Mouse (Mus musculus) CD4-positive, CD25-positive, alpha-beta regulatory T cell, adult 2 months (primary cell): ENCODE measurements around the gene Inppl1.

Experiments used
- DNase-seq: peaks from one replicate; pipeline ENCODE4 v3.0.0-alpha.2; 2012; ENCODE audit warnings: low read depth, low spot score

Gene Inppl1

GRCm38 (mm10) chr7:101837606-101838471, at the start of gene Inppl1:
Gene Inppl1 (minus strand): TSS chr7:101838229.
- peak; percentile 51 for DNase-seq

DNA sequence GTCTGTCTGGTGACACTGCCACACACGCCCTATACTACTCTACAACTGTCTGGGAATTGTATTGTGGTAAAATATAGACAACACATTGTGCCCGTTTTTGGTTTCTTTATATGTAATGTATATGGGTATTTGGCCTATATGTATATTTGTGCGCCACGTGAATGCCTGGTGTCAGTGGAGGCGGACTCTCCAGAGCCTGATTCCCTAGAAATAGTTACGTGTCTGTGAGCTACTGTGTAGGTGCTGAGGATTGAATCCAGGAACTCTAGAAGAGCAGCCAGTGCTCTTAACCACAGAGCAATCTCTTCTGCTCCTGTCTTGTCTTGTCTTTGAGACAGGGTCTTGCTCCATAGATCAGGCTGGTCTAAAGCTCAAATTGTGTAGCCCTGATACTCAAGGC, 48.2 kb upstream of the Inppl1 start:
- no peak for DNase-seq

GRCm38 (mm10) chr7:101884160-101884559, 46.1 kb upstream of the Inppl1 start:
- no peak for DNase-seq

GRCm38 (mm10) chr7:101882413-101883154, 44.6 kb upstream of the Inppl1 start:
- DNase-seq = no peak

- DNase-seq = no peak
These were observed 42.8 kb upstream of the Inppl1 start for GRCm38 (mm10) chr7:101880855-101881254.

- DNase-seq = no peak
These were observed 37.9 kb upstream of the Inppl1 start for GRCm38 (mm10) chr7:101875978-101876377.

GRCm38 (mm10) chr7:101871296-101871695, 33.3 kb upstream of the Inppl1 start:
- no peak for DNase-seq

DNA sequence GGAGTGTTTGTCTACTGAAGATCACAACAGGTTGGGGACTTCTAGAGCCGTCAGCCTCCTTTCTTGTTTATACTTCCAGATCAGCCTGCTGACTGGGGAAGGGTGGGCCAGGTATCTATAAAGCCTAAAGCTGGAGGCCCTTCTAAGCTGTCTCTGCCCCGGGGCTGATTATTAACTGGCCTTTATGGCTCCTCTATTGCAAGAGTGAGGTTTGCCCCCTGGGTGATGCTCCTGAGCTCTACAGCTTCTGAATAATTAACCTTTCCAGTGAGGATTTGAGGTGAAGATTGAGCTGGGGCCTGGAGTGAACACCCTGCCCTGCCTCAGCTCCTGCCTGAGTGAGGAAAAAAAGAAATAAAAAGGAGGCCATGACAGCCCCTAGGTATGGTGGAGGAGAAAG, 32.6 kb upstream of the Inppl1 start, which contains the start of gene Folr1:
Folr1 (minus strand) TSS at position 160 of the 400 bp plus-strand sequence.
- no peak for DNase-seq

- no peak for DNase-seq
These were observed 31.1 kb upstream of the Inppl1 start for GRCm38 (mm10) chr7:101869163-101869500.

GRCm38 (mm10) chr7:101868241-101869162, 30.5 kb upstream of the Inppl1 start:
- DNase-seq = no peak

DNA sequence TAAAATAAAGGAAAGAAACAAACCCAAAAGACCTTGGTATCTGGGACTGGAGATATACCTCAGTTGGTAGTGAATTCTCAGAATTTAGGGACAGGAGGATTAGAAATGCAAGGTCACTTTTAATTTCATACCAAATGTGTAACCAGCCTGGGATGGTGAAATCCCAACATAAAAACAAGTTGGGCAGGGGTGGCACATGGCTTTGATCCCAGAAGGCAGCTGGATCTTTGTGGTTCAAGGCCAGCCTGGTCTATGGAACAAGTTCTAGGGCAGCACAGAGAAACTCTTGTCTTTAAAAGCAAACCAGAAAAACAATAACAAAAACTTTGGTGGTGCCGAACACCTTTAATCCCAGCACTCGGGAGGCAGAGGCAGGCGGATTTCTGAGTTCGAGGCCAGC, 29.5 kb upstream of the Inppl1 start:
- DNase-seq = no peak

GRCm38 (mm10) chr7:101866491-101867265, 28.6 kb upstream of the Inppl1 start:
- DNase-seq = no peak

- no peak for DNase-seq
These were observed 25.4 kb upstream of the Inppl1 start, which contains the start of gene Anapc15 for GRCm38 (mm10) chr7:101863415-101863814. Gene Anapc15 (plus strand): TSS chr7:101863715.

- no peak for DNase-seq
These were observed 24.3 kb upstream of the Inppl1 start for GRCm38 (mm10) chr7:101862291-101862690.

GRCm38 (mm10) chr7:101860978-101861377, 22.9 kb upstream of the Inppl1 start:
- no peak for DNase-seq

DNA sequence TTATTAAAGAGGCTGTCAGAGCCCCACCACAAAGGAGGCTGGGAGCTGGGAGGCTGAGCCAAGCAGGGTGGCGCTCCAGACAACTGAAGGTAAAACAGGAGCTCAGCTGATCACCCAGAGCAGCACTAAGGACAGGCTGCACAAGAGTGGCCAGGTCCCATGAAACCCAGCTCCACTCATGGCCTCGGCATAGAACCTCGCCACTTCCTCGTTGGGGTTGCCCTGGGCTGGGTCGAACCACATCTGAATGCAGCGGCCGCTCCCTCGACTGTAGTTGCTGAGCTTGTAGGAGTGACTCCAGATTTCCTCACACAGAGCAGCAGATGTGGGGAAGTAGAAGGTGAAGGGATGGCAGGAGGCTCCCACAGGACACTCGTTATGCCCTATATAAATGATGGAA, 20.3 kb upstream of the Inppl1 start:
- no peak for DNase-seq

GRCm38 (mm10) chr7:101857094-101857493, 19.1 kb upstream of the Inppl1 start, which contains the start of gene Folr2:
Gene Folr2 (minus strand): TSS chr7:101857194.
- no peak for DNase-seq

DNA sequence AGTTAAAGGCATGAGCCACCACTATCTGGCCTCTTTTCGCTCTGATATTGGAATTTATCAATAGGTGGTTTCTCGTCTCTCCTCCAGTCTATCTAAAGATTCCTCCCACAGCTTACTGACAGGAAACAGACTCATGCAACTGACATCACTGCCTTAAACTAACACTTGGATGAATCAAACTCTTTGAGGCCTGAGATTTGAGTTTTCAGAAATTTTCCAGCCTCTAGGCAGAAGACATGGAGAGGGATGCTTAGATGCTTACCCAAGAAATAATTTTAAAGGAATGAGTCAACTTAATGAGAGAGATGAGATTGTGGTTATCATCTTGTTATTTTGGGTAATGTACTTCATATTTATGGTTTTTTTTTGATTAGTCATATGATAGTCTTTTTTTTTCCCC, 15.8 kb upstream of the Inppl1 start:
- DNase-seq = no peak

GRCm38 (mm10) chr7:101852846-101853245, 14.8 kb upstream of the Inppl1 start:
- no peak for DNase-seq

DNA sequence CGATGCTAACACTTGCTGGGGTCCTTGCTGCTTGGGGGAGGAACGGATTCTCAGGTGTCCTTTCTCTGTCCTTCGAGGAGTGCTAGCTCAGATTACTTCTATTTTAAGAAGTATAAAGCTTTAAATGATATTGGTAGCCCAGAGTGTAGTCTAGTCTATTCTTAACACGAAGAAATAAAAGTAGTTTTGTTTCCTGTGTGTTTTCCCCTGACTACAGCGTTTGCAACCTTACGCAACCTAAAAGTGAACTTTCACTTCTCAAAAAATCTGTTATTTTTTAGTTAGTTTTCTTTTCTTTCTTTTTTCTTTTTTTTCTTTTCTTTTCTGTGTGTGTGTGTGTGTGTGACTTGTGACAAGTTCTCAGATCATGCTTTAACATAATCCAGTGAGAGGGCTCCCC, 13.7 kb upstream of the Inppl1 start:
- no peak for DNase-seq

GRCm38 (mm10) chr7:101847934-101848333, 9.9 kb upstream of the Inppl1 start:
- DNase-seq = no peak
